Mouse (Mus musculus): ENCODE results near the gene Tmem8b.

Tmem8b gene

GRCm38 (mm10) chr4:43656339-43657109 lies 12.2 kb upstream of the Tmem8b start, which contains the start of gene Hint2:
Gene Hint2 (minus strand): TSS chr4:43656466.
- DNase-seq (ENCODE audit: low spot score): peak; percentile 94

DNA sequence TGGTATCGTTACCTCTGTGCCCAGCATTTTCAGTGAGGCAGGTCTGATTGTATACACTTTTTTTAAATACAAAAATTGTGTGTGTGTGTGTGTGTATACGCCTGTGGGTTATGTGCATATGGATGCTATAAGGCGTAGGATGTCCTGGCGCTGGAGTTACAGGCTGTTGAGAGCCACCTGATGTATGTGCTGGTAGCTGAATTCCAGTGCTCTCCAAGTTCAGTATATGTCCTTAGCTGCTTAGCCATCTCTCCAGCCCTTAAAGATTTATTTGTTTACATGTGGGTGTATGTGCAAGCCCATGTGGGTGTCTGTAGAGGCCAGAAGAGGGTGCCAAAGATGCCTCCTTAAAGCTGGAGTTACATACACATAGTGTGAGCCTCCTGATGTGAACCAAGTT lies 11.6 kb upstream of the Tmem8b start:
- no peak for DNase-seq (ENCODE audit: low spot score)

DNA sequence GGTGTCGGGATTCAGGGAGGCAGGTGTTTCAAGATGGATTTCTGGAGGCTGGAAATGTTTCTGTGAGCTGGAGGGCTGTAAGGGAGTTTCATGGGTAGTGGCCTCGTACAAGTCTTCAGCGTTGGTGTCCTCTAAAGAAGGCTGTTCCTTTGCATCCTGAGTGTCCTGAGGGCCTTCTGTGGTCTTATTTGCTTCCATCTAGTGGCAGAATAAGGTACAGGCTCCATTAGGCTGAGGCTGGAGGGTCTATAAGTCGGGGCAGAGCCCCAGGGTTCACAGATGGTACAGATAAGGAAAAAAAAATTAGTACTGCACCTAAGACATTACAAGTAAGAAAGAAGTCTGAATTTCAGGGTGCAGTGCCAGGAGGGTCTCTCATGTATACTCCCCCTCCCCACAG lies 2.4 kb upstream of the Tmem8b start:
- DNase-seq (ENCODE audit: low spot score): no peak

GRCm38 (mm10) chr4:43669428-43669794 lies 640 bp downstream of the Tmem8b start:
- DNase-seq (ENCODE audit: low spot score): peak; percentile 83

- DNase-seq (ENCODE audit: low spot score): peak; percentile 96
Observed at GRCm38 (mm10) chr4:43672070-43672469, 3.3 kb downstream of the Tmem8b start.

DNA sequence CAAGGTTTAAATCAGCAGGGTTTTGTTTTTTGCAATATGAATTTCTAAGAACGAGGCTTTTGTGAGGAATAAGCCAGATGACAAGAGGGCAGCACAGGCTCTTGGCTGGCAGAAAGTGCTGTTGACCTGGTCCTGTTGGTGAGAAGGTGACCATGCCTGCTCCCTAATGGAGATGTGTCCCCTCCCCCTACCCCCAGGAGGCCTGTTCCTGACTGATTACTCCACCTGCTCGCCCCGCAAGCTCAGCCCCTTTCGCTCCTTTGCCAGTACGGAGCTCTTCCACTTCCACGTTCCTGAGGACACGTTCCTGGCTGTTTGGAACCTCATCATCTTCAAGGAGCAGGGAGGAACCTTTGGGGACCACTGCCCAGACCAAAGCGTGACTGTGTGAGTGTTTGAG lies 4.9 kb downstream of the Tmem8b start:
- DNase-seq (ENCODE audit: low spot score): no peak

- no peak for DNase-seq (ENCODE audit: low spot score)
Observed at GRCm38 (mm10) chr4:43674974-43675373, 6.2 kb downstream of the Tmem8b start.

DNA sequence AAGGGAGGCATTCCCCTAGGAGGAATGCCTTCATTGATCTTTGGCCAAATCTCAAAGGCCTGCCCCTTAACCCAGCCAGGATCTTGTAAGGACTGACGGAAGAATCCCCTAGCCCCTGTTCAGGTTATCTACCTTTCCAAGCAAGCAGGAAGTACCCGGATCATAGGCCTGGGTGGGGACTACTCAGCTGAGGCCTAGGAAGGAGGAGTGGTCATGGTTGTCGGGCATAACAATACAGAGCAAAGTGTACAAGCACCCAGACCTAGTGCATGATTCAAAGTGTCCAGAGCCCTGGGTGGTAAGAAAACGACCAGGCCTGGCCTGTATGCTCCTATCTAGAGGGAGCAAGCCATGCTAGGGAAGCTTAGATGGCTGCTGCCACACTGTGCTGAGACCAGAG lies 6.8 kb downstream of the Tmem8b start:
- no peak for DNase-seq (ENCODE audit: low spot score)

GRCm38 (mm10) chr4:43678541-43678940 lies 9.8 kb downstream of the Tmem8b start:
- DNase-seq (ENCODE audit: low spot score): no peak

GRCm38 (mm10) chr4:43679416-43680043 lies 10.8 kb downstream of the Tmem8b start:
- DNase-seq (ENCODE audit: low spot score): no peak

- DNase-seq (ENCODE audit: low spot score): no peak
Observed at GRCm38 (mm10) chr4:43690021-43690420, 21.2 kb downstream of the Tmem8b start.

DNA sequence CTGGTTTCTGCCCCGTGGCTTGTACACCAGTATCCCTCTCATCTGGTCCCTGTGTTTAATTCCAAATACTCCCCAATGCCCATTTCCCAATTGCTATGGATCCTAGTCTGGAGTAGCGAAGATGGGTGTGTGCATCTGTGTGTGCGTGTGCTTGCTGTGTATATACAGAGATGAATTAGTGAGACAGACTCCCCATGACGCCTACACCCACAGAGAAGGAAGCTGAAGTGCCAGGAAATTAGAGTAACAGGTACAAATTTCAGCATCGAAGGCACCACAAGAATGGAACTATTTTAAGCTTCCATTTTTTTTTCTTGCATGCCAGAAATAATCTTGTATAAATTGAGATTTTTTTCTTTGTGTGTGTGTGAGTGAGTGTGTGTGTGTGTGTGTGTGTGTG lies 22.3 kb downstream of the Tmem8b start:
- DNase-seq (ENCODE audit: low spot score): no peak

GRCm38 (mm10) chr4:43693806-43694241 lies 25.1 kb downstream of the Tmem8b start:
- no peak for DNase-seq (ENCODE audit: low spot score)

- DNase-seq (ENCODE audit: low spot score): no peak
Observed at GRCm38 (mm10) chr4:43694439-43695248, 25.9 kb downstream of the Tmem8b start.

GRCm38 (mm10) chr4:43695249-43695671 lies 26.5 kb downstream of the Tmem8b start:
- no peak for DNase-seq (ENCODE audit: low spot score)

DNA sequence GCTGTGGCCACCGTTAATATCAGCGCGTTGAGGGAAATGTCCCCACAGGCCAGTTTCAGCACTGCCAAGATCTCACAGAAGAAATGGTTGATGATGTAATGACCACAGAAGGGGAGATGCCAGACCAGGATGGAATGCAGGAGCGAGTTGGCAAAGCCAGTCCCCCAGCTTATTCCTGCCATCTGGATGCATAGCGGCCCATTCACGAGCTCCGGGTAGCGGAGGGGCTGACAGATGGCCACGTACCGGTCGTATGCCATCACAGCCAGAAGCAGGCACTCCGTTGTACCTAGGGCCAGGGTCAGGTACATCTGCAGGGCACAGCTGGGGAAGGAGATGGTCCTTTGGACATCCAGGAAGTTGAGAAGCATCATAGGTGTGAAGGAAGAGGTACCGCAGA lies 27.8 kb downstream of the Tmem8b start:
- no peak for DNase-seq (ENCODE audit: low spot score)

DNA sequence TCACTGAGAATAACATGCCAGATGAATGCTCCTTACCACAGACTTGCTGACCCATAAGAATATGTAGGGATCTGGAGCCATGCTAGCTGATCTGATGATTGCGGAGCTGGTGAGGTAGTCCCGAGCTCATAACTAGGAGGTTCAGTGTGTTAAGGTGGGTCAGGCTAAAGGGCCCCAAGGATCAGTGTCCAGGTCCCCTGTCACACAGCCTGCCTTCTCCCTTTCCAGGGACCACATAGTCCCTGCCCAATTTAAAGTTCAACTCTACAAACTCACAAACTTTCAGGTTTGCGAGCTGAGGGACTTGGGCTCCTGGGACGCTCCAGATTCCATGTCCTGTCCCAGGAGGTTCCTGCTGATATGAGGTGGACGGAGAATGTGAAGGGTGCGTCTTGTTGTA lies 31.9 kb downstream of the Tmem8b start, which contains the start of gene Olfr70:
Olfr70 (minus strand) TSS at position 101 of the 400 bp plus-strand sequence.
- no peak for DNase-seq (ENCODE audit: low spot score)

DNA sequence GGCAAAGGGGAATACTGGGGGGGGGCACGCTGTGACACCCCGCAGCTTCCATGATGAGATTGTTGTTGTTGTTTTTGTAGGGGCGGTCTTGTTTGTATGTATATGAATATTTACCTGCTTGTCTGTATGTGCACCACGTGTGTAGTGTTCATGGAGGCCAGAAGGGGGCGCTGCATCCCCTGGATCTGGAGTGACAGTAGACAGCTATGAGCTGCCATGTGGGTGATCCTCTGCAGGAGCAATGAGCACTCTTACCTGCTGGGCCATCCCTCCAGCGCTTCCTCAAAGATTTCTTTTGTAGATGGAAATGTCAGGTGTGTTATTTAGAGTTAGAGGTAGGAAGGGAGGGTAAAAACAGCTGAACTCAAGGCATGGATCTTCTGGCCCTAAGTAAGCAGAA lies 34.7 kb downstream of the Tmem8b start:
- DNase-seq (ENCODE audit: low spot score): no peak

GRCm38 (mm10) chr4:43703851-43704250 lies 35.1 kb downstream of the Tmem8b start:
- no peak for DNase-seq (ENCODE audit: low spot score)

GRCm38 (mm10) chr4:43705991-43706390 lies 37.2 kb downstream of the Tmem8b start:
- peak; percentile 61 for DNase-seq (ENCODE audit: low spot score)

- DNase-seq (ENCODE audit: low spot score): no peak
Observed at GRCm38 (mm10) chr4:43709869-43710268, 41.1 kb downstream of the Tmem8b start, which contains the start of gene Olfr71. Gene Olfr71 (minus strand): TSS chr4:43710255.

- DNase-seq (ENCODE audit: low spot score): peak; percentile 96
Observed at GRCm38 (mm10) chr4:43711821-43712220, 43.0 kb downstream of the Tmem8b start.

Data from testis, postnatal 10 days (tissue).